ENCODE assay signal across 9 mouse cellular contexts in the genomic region with DNA sequence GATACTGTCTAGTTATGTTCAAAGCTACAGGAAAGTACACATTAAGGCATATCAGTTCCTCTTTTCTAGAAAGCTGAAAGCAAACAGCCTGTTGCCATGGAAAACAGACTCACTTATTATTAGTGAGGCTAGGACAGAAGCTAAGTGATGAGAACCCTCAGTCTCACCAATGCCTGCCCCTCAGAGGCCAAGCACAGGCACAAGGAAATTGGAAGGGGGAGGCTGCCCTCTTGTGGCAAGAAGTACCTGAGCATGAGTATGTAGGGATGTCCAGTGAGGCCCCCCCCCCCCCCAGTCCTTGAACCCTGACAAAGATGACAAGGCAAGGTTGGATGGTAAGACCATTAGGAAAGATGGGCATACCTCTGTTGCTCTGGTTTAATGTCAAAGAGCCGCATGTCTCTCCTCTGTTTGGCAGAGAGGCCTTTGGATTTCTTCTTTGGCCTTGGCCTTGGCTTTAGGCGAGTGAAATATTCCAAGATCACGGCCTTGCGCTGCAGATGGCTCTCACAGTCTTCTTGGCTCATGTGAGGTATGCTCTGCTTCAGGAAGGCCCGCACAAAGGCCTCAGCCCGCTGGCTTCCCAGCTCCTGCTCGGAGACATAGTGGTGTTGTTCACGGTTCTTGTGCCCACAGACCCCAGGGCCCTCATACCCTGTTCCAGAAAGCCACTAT. TPM values are rescaled to one million over a fixed set of nuclear protein-coding genes. Genes with fewer than 3 reads are reported as not detected.
A peak's percentile ranks its signal among the peaks of the same experiment; 100 is the strongest.
DNase-seq lines count a peak whose midpoint lies in the region; ATAC-seq and TF ChIP-seq lines count a peak whose summit lies in the region.
"Had no signal": no experiment of that assay in that cellular context is flagged by ENCODE, and none has a peak within 500 bp of the region (broad histone marks: within the 10 kb centered on the region; RNA-seq: fewer than 3 reads in every experiment).

No protein-coding gene starts in this region.

- H3ac ChIP-seq in C2C12 (ENCODE audit: control insufficient read depth, insufficient read length, low read depth), result no peak overlapping the region

- peaks cover 13% of the 10 kb centered on the region for H3K4me1 ChIP-seq in kidney, embryonic 15.5 days
- peaks cover 3% of the 10 kb centered on the region for H3K4me1 ChIP-seq in kidney, adult 2 months (ENCODE audit: control insufficient read depth, insufficient read depth, low read length)

- no peak overlapping the region for H3K4me2 ChIP-seq in kidney, embryonic 15.5 days
- H3K4me2 ChIP-seq: stomach, embryonic 15.5 days had no signal

- peaks cover 30% of the 10 kb centered on the region for H3K79me2 ChIP-seq in C2C12 (ENCODE audit: control insufficient read depth, insufficient read depth)

- peaks cover 67% of the 10 kb centered on the region for H3K36me3 ChIP-seq in kidney, embryonic 15.5 days
- peaks cover 21% of the 10 kb centered on the region for H3K36me3 ChIP-seq in C2C12 (ENCODE audit: control insufficient read depth, insufficient read depth)
- H3K36me3 ChIP-seq in kidney, adult 2 months (ENCODE audit: control insufficient read depth, insufficient read depth, low read length), result peaks cover 2% of the 10 kb centered on the region

- no peak overlapping the region for H3K4me3 ChIP-seq in kidney, embryonic 15.5 days (replicated peaks)
- no peak overlapping the region for H3K4me3 ChIP-seq in C2C12 (ENCODE audit: insufficient read depth, poor library complexity, severe bottlenecking)
- H3K4me3 ChIP-seq in kidney, adult 2 months (ENCODE audit: insufficient read depth, low read depth, low read length), result no peak overlapping the region
- H3K4me3 ChIP-seq: stomach, embryonic 15.5 days had no signal

- no peak overlapping the region for H3K27ac ChIP-seq in kidney, embryonic 15.5 days
- H3K27ac ChIP-seq in kidney, adult 2 months (ENCODE audit: insufficient read depth, low read depth, low read length), result no peak overlapping the region
- H3K27ac ChIP-seq: stomach, embryonic 15.5 days had no signal

- H3K79me3 ChIP-seq in C2C12 (ENCODE audit: low read depth), result peaks cover 22% of the 10 kb centered on the region

- no peak for TF ChIP-seq POLR2A in kidney, adult 2 months (IDR thresholded peaks at IDR 0.05; ENCODE audit: low read depth, low read length)

- no peak overlapping the region for H3K9ac ChIP-seq in kidney, embryonic 15.5 days
- H3K9ac ChIP-seq: stomach, embryonic 15.5 days had no signal

- TF ChIP-seq CTCF in C2C12 (IDR thresholded peaks at IDR 0.05; ENCODE audit: control insufficient read depth, insufficient read depth, insufficient read length), result peak; percentile 29
- peak; percentile 74 for TF ChIP-seq CTCF in kidney, adult 2 months (conservative IDR thresholded peaks at IDR 0.05; ENCODE audit: insufficient read depth, insufficient read length, low read depth, low read length)

- H3K9me3 ChIP-seq in kidney, embryonic 15.5 days (replicated peaks), result no peaks in the 10 kb centered on the region
- H3K9me3 ChIP-seq: stomach, embryonic 15.5 days had no signal

- no peak for ATAC-seq in kidney, embryonic 15.5 days (replicated peaks; ENCODE audit: low FRiP score)
- ATAC-seq in megakaryocyte progenitor cell, adult 5-6 weeks (replicated peaks; ENCODE audit: poor library complexity), result peak; percentile 66

- no peaks in the 10 kb centered on the region for H3K27me3 ChIP-seq in kidney, embryonic 15.5 days
- no peaks in the 10 kb centered on the region for H3K27me3 ChIP-seq in C2C12 (ENCODE audit: control insufficient read depth, insufficient read depth, insufficient read length)
- H3K27me3 ChIP-seq in kidney, adult 2 months (replicated peaks; ENCODE audit: control insufficient read depth, insufficient read depth, low read length), result no peaks in the 10 kb centered on the region
- H3K27me3 ChIP-seq: stomach, embryonic 15.5 days had no signal

- peak; percentile 39 for DNase-seq in kidney, adult 11 months
- peak; percentile 82 for DNase-seq in adrenal gland, adult 2 months
- peak; percentile 59 for DNase-seq in embryo, embryonic 11 days
- DNase-seq in kidney, adult 2 months, result peak; percentile 70
- DNase-seq in thymus, postnatal 14 days, result peak; percentile 51

- 90% methylated on average over 8 of the region's 8 CpGs for WGBS in kidney, embryonic 15.5 days
- WGBS in kidney, adult 2 months, result 86% methylated on average over 8 of the region's 8 CpGs

TF ChIP-seq in C2C12, 6 proteins besides CTCF, POLR2A, EP300 and RAD21:
- TF ChIP-seq MYOD1 (IDR thresholded peaks at IDR 0.05; ENCODE audit: control insufficient read depth, insufficient read length, low read depth) (no peak), USF1 (IDR thresholded peaks at IDR 0.05; ENCODE audit: low read depth) (no peak), MAX (IDR thresholded peaks at IDR 0.05) (no peak), FOSL1 (IDR thresholded peaks at IDR 0.05; ENCODE audit: insufficient read depth, low read length, poor library complexity, severe bottlenecking) (no peak), CEBPB (IDR thresholded peaks at IDR 0.05; ENCODE audit: low read depth) (no peak), MYOG (IDR thresholded peaks at IDR 0.05; ENCODE audit: control insufficient read depth, extremely low read depth, insufficient read length) (no peak)

RNA-seq across cellular contexts. Expression of a gene that starts 4.1 kb away (rescaled TPM):
- 64.8 and 66.3 TPM in 2 replicates for polyA plus RNA-seq in kidney, embryonic 15.5 days (2015; fragmentation: Nextera tagmentation; extraction: Ambion mirVana)
- 20.0 TPM for polyA plus RNA-seq in C2C12 (2012; fragmentation: generic; extraction: Trizol)
- total RNA-seq in adrenal gland, adult 2 months (2021), result 10 to 100 TPM; 40.7 to 49.3 TPM
- 10.0 and 10.7 TPM in 2 replicates for polyA plus RNA-seq in adrenal gland, adult 2 months (2012; rRNA removed)
- 10.6 and 11.0 TPM in 2 replicates for polyA plus RNA-seq in kidney, adult 2 months (2012; rRNA removed)
- 37.3 and 43.8 TPM in 2 replicates for total RNA-seq in megakaryocyte progenitor cell, adult 5-6 weeks (2015)
- 42.7 and 45.3 TPM in 2 replicates for total RNA-seq in megakaryocyte progenitor cell, adult 5-6 weeks (2017)

RNA-seq across cellular contexts. Expression of a gene that starts 39.3 kb away (rescaled TPM):
- polyA plus RNA-seq in kidney, embryonic 15.5 days (2015; fragmentation: Nextera tagmentation; extraction: Ambion mirVana), result 5.0 and 5.4 TPM in 2 replicates
- 10.6 TPM for polyA plus RNA-seq in C2C12 (2012; fragmentation: generic; extraction: Trizol)
- 1 to 10 TPM; 2.7 to 3.7 TPM for total RNA-seq in adrenal gland, adult 2 months (2021)
- 2.3 and 2.5 TPM in 2 replicates for polyA plus RNA-seq in adrenal gland, adult 2 months (2012; rRNA removed)
- polyA plus RNA-seq in kidney, adult 2 months (2012; rRNA removed), result 6.3 and 6.4 TPM in 2 replicates
- total RNA-seq in megakaryocyte progenitor cell, adult 5-6 weeks (2015), result 0.56 and 0.94 TPM in 2 replicates
- total RNA-seq in megakaryocyte progenitor cell, adult 5-6 weeks (2017), result 0.46 and 1.1 TPM in 2 replicates
